Mouse (Mus musculus) lung, embryonic 14.5 days (tissue): ENCODE results near the gene Hdgfl2. TPM values are rescaled to one million over a fixed set of nuclear protein-coding genes. Genes with fewer than 3 reads are reported as not detected.
"Not testable (repeated sequence)": the region's sequence is repeated elsewhere in the genome, so short reads cannot be mapped to it uniquely, and the experiment has no call there.

Source experiments
- ATAC-seq: fragments of 200-750 bp; cut with Nextera tagmentation; 2 replicates; pipeline ENCODE4 v1.8.0; 2017; ENCODE audit warnings: mild to moderate bottlenecking, moderate TSS enrichment, moderate library complexity; ENCODE audit not compliant: insufficient read depth
- DNase-seq: peaks from one replicate; pipeline ENCODE4 v3.0.0-alpha.2; 2015
- H3K27ac ChIP-seq: fragments of 300-500 bp; sonication (generic); 2 replicates; pipeline ENCODE4 v1.5.1; 2014; ENCODE audit warnings: low read depth, mild to moderate bottlenecking, moderate library complexity
- H3K27me3 ChIP-seq: fragments of 300-500 bp; sonication (generic); 2 replicates; pipeline ENCODE4 v1.6.1; 2014; ENCODE audit warnings: low read length, control low read depth; ENCODE audit not compliant: insufficient read depth
- H3K36me3 ChIP-seq: fragments of 300-500 bp; sonication (generic); 2 replicates; pipeline ENCODE4 v1.6.1; 2014; ENCODE audit warnings: control low read depth; ENCODE audit not compliant: insufficient read depth
- H3K4me1 ChIP-seq: fragments of 300-500 bp; sonication (generic); 2 replicates; pipeline ENCODE4 v1.6.1; 2014; ENCODE audit warnings: antibody characterized with exemption, control low read depth; ENCODE audit not compliant: insufficient read depth
- H3K4me2 ChIP-seq: fragments of 300-500 bp; sonication (generic); 2 replicates; pipeline ENCODE4 v1.6.1; 2014; ENCODE audit warnings: mild to moderate bottlenecking
- H3K4me3 ChIP-seq: fragments of 300-500 bp; sonication (generic); 2 replicates; pipeline ENCODE4 v1.5.1; 2014; ENCODE audit warnings: low read depth, low read length
- H3K9ac ChIP-seq: fragments of 300-500 bp; sonication (generic); 2 replicates; pipeline ENCODE4 v1.6.1; 2014
- H3K9me3 ChIP-seq: fragments of 300-500 bp; sonication (generic); 2 replicates; pipeline ENCODE4 v1.6.1; 2016; ENCODE audit warnings: low read depth, low read length, control low read depth
- CTCF ChIP-seq: IDR thresholded peaks from 2 replicates; pipeline ENCODE4 v1.5.1; 2016; ENCODE audit warnings: antibody characterized with exemption, low read depth
- WGBS: fragments of 180-500 bp; shearing (Covaris S2); extraction: QIAGEN DNeasy Blood & Tissue Kit; methylation state at CpG from one replicate; pipeline ENCODE4 v1.1.7; 2014; 5-methylcytosine and 5-hydroxymethylcytosine counted together
- polyA plus RNA-seq: library from polyadenylated mRNA; unstranded; fragments of >200 nt; fragmentation: Nextera tagmentation; extraction: Ambion mirVana; gene quantifications from 2 replicates; pipeline ENCODE4 v1.2.1, GENCODE M21; 2014

The Hdgfl2 gene
- polyA plus RNA-seq, 1 experiment from 2014 or later: 111 TPM

GRCm38 (mm10) chr17:56096883-56097282 is 17.4 kb downstream of the Hdgfl2 start:
- Histone ChIP-seq H3K4me1 (no peaks in the 10 kb centered on the region), H3K4me3 (no peak overlapping the region), H3K27ac (no peak overlapping the region), H3K36me3 (peaks cover 88% of the 10 kb centered on the region), H3K4me2 (no peak overlapping the region), H3K9ac (no peak overlapping the region), H3K9me3 (no peaks in the 10 kb centered on the region), H3K27me3 (no peaks in the 10 kb centered on the region)
- DNase-seq (no peak), ATAC-seq (no peak)
- TF ChIP-seq CTCF: no peak
- 87% methylated on average over 12 of the region's 12 CpGs for WGBS

- H3K4me1 ChIP-seq: no peaks in the 10 kb centered on the region
- 91% methylated on average over 8 of the region's 8 CpGs for WGBS
- no peak overlapping the region for H3K9ac ChIP-seq
- TF ChIP-seq CTCF: no peak
- no peak for ATAC-seq
- no peaks in the 10 kb centered on the region for H3K9me3 ChIP-seq
- no peak overlapping the region for H3K27ac ChIP-seq
- H3K4me2 ChIP-seq: no peak overlapping the region
- no peak overlapping the region for H3K4me3 ChIP-seq
- H3K36me3 ChIP-seq: peaks cover 93% of the 10 kb centered on the region
- DNase-seq: no peak
- H3K27me3 ChIP-seq: no peaks in the 10 kb centered on the region
Observed at GRCm38 (mm10) chr17:56098180-56098579, 18.7 kb downstream of the Hdgfl2 start.

GRCm38 (mm10) chr17:56098711-56099572 is 19.5 kb downstream of the Hdgfl2 start:
- WGBS: 92% methylated on average over 15 of the region's 15 CpGs
- H3K27ac ChIP-seq: no peak overlapping the region
- no peak overlapping the region for H3K4me3 ChIP-seq
- H3K27me3 ChIP-seq: no peaks in the 10 kb centered on the region
- no peaks in the 10 kb centered on the region for H3K4me1 ChIP-seq
- no peak overlapping the region for H3K4me2 ChIP-seq
- no peaks in the 10 kb centered on the region for H3K9me3 ChIP-seq
- ATAC-seq: no peak
- DNase-seq: no peak
- peaks cover 94% of the 10 kb centered on the region for H3K36me3 ChIP-seq
- no peak overlapping the region for H3K9ac ChIP-seq
- peak; percentile 26 for TF ChIP-seq CTCF

GRCm38 (mm10) chr17:56100811-56101210 is 21.4 kb downstream of the Hdgfl2 start:
- H3K9ac ChIP-seq: no peak overlapping the region
- WGBS: 95% methylated on average over 3 of the region's 3 CpGs
- H3K9me3 ChIP-seq: no peaks in the 10 kb centered on the region
- no peak overlapping the region for H3K4me2 ChIP-seq
- no peak overlapping the region for H3K27ac ChIP-seq
- ATAC-seq: no peak
- H3K27me3 ChIP-seq: no peaks in the 10 kb centered on the region
- H3K4me3 ChIP-seq: no peak overlapping the region
- no peak for DNase-seq
- TF ChIP-seq CTCF: no peak
- H3K36me3 ChIP-seq: peaks cover 79% of the 10 kb centered on the region
- no peaks in the 10 kb centered on the region for H3K4me1 ChIP-seq

- H3K36me3 ChIP-seq: peaks cover 66% of the 10 kb centered on the region
- no peaks in the 10 kb centered on the region for H3K9me3 ChIP-seq
- H3K9ac ChIP-seq: no peak overlapping the region
- DNase-seq: no peak
- no peak overlapping the region for H3K4me2 ChIP-seq
- H3K4me3 ChIP-seq: no peak overlapping the region
- H3K4me1 ChIP-seq: no peaks in the 10 kb centered on the region
- H3K27ac ChIP-seq: no peak overlapping the region
- H3K27me3 ChIP-seq: no peaks in the 10 kb centered on the region
- no peak for ATAC-seq
- TF ChIP-seq CTCF: no peak
- 91% methylated on average over 5 of the region's 5 CpGs for WGBS
Observed at GRCm38 (mm10) chr17:56102158-56102557, 22.7 kb downstream of the Hdgfl2 start.

GRCm38 (mm10) chr17:56102927-56103326 is 23.5 kb downstream of the Hdgfl2 start:
- no peak overlapping the region for H3K9ac ChIP-seq
- WGBS: 93% methylated on average over 9 of the region's 9 CpGs
- no peak for TF ChIP-seq CTCF
- H3K9me3 ChIP-seq: no peaks in the 10 kb centered on the region
- no peak overlapping the region for H3K4me2 ChIP-seq
- H3K27me3 ChIP-seq: no peaks in the 10 kb centered on the region
- no peaks in the 10 kb centered on the region for H3K4me1 ChIP-seq
- H3K36me3 ChIP-seq: peaks cover 58% of the 10 kb centered on the region
- no peak for ATAC-seq
- H3K4me3 ChIP-seq: no peak overlapping the region
- DNase-seq: no peak
- no peak overlapping the region for H3K27ac ChIP-seq

- Histone ChIP-seq H3K9ac (no peak overlapping the region), H3K27ac (no peak overlapping the region), H3K4me1 (no peaks in the 10 kb centered on the region), H3K4me2 (no peak overlapping the region), H3K36me3 (peaks cover 51% of the 10 kb centered on the region), H3K9me3 (no peaks in the 10 kb centered on the region), H3K27me3 (no peaks in the 10 kb centered on the region), H3K4me3 (no peak overlapping the region)
- ATAC-seq (no peak), DNase-seq (no peak)
- no peak for TF ChIP-seq CTCF
- 92% methylated on average over 8 of the region's 8 CpGs for WGBS
Observed at GRCm38 (mm10) chr17:56103465-56104285, 24.2 kb downstream of the Hdgfl2 start.

- not testable (repeated sequence) for H3K4me2 ChIP-seq, H3K9ac ChIP-seq, ATAC-seq, H3K4me3 ChIP-seq, DNase-seq, H3K27ac ChIP-seq, H3K4me1 ChIP-seq, H3K27me3 ChIP-seq, H3K9me3 ChIP-seq
- peaks cover 40% of the 10 kb centered on the region for H3K36me3 ChIP-seq
- 88% methylated on average over 2 of the region's 5 CpGs for WGBS
Observed at GRCm38 (mm10) chr17:56104821-56105220, 25.4 kb downstream of the Hdgfl2 start.

GRCm38 (mm10) chr17:56106436-56106835 is 27.0 kb downstream of the Hdgfl2 start:
- ATAC-seq, H3K9ac ChIP-seq, DNase-seq, H3K4me1 ChIP-seq, H3K9me3 ChIP-seq, H3K4me3 ChIP-seq, H3K4me2 ChIP-seq, H3K27ac ChIP-seq, H3K27me3 ChIP-seq: not testable (repeated sequence)
- 90% methylated on average over 4 of the region's 4 CpGs for WGBS
- H3K36me3 ChIP-seq: peaks cover 24% of the 10 kb centered on the region
